Mouse (Mus musculus) gastrocnemius, postnatal 14 days (tissue): ENCODE measurements around the gene Cbx4. TPM values are rescaled to one million over a fixed set of nuclear protein-coding genes. Genes with fewer than 3 reads are reported as not detected.

Source experiments
- DNase-seq: peaks from one replicate; pipeline ENCODE4 v3.0.0; 2021; ENCODE audit warnings: mixed read lengths
- intact Hi-C: fragments of 180-260 bp; cut with DNase I; formaldehyde crosslinking; loops from one replicate; pipeline ENCODE4 v1.15.1; 2025; ENCODE audit warnings: low total_unique reads
- long read RNA-seq, 2 experiments: library from polyadenylated mRNA; stranded (forward); transcript quantifications; one replicate each; pipeline ENCODE4 v2.0.0; 2021
- total RNA-seq, 2 experiments: library from RNA; stranded (reverse); gene quantifications; 2 replicates each; pipeline ENCODE4 v1.2.3; 2021

The Cbx4 gene
- 1 to 10 TPM; 4.7 to 5.9 TPM for total RNA-seq
- long read RNA-seq, experiment 1, full-length matches to known transcripts, result 5 of 6 reads
- long read RNA-seq, experiment 1, partial matches to known transcripts, result 0 of 6 reads
- long read RNA-seq, experiment 1, other reads (novel, unspliced or antisense), result 1 of 6 reads
- long read RNA-seq, experiment 2, full-length matches to known transcripts, result 9 of 11 reads
- long read RNA-seq, experiment 2, partial matches to known transcripts, result 1 of 11 reads
- long read RNA-seq, experiment 2, other reads (novel, unspliced or antisense), result 1 of 11 reads

DNA sequence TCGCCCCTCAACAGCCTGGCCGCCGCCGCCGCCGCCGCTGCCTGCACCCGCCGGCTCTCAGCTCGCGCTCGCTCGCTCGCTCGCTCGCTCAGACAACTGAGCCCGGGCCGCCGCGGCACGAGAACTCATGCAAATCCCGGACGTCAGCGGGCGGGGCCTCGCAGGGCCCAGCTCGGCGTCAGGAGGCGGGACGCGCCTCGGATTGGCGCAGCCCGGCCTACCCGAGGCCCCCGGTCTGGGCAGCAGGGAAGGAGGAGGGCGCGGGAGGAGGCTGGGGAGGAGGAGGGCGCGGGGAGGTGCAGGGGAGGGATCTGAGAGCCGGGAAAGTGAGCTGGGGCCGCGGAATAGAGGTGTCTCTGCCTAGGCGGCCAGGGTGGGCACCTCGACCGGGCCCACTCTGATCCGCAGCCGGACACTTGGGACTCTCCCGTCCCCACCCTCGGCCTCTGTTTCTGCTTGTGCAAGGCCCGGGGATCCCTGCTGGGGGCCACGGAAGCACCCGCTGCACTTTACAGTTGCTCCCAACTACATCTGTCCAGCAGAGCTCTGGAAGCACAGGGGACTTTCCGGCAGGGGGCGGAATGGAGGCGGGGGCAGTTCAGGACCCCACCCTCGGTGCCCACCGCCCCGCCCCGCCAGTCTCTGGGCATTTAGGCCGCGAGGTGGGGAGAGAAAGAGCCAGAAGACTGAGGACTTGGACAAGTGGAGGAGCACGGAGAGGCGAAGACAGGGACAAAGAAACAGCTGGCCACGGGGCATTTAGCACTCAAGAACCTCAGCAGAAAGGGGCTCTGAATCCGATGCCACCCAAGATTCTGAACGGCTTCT lies at the start of gene Cbx4:
Cbx4 (minus strand) TSS at position 78 of the 828 bp plus-strand sequence.
- peak; percentile 95 for DNase-seq
- intact Hi-C loops, result loop anchor here (10.0 kb wide), 2 partner anchors 52 to 98 kb away; no protein-coding TSS in a partner anchor

DNA sequence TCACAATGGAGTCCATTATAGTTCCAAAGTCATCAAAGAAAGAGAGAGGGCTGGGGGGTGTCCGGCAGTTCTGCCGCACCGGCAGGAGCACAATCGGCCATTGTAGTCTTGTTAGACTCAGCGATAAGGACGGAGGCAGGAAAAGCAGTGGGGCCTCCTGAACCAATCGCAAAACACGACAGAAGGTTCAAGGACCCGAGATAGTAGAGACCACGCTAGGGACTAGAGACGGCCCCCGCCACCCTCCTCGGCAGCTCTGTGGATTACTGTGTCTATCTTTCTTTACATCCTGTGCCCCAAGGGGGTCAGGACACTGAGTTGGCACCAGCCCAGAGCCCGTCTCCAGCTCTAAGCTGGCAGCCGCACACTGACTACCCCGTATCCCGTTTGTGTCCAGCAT lies 48.6 kb upstream of the Cbx4 start:
- intact Hi-C loops, result no loop called here
- DNase-seq, result no peak

DNA sequence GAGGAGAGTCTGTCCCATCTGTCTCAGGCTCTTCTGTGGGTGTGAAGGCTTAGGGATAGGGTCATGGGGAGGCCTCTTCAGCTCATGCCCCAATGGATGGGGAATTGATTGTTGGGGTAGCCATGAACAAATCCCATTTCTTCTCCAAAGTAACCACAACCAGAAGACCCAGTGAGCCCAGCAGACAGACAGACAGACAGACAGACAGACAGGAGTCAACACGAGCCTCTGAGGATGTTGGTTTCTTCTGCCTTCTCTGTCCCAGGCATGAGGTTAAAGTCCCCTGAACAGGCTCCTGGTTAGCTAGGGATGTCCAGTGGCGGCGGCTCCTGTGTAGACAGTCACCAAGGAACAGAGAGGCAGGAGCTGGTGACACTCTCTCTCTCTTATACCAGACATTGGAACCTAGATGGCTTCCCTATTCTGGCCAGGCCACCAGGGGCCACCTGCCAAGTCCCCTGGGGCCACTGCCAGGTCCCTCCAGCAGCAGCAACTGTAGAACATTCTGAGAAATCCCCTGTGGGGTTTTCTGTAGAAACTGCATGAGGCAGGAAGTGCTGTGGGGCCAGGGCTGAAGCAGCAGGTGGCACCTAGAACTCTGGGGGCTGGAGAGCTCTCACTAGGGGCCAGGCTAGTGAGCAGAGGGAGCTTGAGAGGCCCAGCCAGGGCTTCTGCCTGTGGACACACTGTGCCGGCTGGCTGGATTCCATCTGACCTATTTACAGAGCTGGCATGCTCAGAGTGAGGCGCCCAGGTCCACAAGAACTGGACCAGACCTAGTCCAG lies 47.6 kb upstream of the Cbx4 start:
- peak; percentile 74 for DNase-seq
- intact Hi-C loops, result no loop called here

DNA sequence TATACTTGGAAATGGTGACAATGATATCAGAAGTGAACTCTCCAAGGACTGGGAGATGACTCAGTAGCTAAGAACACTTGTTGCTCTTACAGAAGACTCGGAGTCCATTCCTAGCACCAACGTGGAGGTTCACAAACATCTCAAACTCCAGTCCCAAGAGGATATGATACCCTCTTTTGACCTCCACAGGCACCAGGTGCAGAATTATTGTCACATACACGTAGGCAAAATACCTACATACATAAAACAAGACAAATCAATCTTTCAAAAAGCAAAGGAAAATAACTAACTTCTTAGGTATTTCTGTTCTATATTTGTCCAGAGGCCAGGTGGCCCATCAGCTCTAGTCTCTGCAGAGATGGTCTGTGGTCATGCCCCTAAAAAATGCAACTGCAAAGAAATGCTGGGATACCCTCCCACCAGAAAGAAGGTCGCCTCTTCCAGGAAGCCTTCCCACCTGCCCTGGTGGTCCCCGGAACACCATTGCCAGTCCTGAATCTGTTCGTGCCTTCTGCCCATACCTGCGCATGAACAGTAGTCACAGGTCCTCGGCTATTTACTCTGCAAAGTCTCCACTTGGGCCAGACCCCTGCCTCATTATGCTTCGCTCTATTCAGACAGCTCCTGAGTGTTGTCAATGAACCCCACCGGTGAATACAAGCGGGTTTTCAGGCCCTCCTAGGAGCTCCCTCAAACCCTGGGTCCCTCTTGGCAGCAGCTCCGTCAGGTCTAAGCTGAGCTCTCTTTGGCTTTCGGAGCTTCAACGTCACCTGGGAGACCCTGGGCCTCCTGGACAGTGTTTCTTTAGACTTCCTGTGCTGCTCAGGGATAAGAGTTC lies 46.4 kb upstream of the Cbx4 start:
- intact Hi-C loops, result no loop called here
- no peak for DNase-seq

DNA sequence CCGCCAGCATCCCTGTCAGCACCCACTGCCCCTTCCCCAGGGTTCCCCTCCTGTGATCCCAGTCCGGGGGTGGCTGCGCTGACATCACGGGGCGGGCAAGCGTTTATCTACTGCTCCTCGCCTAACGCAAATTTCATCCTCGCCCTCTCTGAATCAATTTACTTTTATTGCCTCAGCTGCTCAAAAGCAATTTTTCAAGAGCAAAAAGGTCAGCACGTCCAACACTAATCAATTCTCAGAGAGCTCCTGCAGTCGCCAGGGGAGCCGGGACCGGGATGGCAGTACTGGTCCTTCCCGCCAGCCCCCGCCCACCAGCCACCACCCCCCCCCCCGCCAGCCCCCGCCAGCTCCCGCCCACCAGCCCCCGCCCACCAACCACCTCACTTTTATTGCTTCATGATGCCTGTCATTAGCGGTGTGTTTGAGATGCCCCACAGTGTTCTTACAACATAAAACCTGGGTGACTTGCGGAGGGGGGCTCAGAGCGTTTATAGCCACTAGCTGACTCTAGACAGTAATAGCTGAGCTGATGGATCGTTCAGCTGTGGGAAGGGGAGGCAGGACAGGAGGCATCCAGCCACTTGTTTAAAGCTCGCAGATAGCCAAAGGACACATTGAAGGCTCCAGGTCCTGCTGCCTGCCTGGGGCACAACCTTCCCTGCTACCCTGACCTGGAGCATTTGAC lies 44.2 kb upstream of the Cbx4 start:
- no peak for DNase-seq
- intact Hi-C loops, result no loop called here

DNA sequence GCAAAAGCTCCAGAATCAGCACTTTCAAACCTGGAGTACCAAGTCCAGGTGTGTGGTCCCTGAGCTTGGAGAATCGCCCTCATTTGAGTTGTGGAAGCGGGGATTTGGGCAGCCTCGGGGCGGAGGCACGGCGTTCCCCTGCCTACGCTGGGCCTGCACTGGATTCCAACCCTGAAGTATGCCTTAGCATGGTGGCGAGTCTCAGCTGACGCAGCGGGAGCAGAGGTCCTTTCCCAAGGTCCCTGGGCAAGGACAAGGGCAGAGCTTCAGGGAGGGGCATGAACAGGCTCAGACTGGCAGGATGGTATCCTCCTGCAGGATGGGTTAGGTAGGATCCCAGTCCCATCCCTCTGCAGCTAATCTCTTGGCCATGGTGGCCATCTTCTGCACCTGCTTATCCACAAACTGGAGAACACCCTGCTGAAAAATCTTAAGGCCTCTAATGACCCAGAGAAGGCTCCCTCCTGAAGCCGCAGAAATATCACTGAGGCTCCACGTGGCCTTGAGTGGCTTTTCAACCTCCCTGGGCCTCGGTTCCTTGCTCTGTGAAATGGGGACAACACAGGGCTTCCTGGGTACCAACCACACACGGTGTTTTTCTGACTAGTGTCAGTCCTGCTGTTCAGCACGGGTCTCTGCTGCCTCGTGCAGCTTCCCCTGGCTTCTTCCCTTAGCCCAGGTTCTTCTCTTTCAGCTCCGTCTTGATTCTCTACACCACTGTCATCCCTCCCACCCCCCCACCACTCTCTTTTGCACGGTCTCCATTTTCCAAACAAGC lies 43.4 kb upstream of the Cbx4 start:
- no peak for DNase-seq
- intact Hi-C loops, result no loop called here

DNA sequence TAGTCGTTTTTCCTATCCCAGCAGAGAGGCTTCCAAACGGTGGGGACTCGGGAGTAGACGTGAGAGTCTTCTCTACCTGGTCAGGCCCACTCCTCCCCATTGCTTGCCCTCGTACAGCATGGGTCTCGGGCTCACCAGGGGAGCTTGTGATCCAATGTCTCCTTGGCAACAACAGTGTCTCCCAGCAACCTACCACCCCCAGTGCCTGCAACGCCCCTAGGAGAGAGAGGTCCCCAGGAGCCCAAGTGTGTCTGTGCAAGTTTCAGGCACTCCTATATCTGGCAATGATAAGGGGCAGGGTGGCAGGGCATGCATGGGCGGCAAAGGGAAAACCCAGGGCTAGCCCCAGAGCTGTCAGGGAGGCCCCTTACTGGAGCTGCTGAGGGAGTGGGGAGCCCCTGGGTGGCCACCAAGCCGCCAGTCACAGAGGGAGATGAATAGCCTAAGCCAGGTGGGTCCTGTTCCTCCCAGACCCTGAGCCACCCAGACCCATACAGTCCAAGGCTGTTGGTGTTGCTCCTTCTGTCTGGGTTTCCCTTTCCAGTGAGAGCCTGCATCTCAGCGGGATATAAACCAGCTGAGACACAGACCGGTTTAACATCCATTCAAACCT lies 42.8 kb upstream of the Cbx4 start:
- no peak for DNase-seq
- intact Hi-C loops, result no loop called here

DNA sequence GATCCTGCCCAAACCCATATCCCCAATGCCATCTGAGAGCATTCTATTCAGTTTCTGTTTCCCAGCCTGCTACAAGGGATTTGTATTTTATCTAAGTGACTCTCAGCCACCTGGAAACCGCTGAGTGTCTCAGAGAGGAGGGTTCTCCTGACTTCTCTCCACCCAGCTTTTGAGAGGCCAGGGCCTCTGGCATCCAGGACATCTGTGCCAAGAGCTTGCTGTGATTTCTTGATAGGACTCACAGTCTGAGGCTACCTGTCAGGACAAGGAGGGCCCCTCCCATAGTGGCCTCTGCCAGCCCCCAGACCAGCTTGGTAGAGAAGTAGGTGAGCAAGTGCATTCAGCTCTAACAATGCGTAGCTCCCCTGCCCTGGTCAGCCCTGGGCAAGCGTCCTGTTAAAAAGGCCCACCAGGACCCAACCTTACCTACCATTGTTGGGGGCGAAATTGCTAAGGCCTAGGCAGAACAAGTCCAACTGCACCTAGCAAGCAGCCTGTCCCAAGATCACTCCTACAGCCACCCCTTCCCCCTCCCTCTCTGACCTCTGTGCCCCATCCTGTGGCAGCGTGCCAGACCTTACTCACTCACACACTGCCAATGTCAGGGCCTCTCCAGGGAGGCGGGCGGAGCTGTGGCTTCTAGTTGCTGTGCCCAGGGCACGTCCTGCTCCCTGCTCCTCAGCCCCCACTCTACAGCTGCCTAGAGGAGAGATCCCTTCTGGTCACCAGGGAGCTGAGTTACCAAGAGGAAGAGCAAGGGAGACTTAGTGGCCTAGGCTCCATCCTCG lies 41.9 kb upstream of the Cbx4 start:
- peak; percentile 76 for DNase-seq
- intact Hi-C loops, result no loop called here

DNA sequence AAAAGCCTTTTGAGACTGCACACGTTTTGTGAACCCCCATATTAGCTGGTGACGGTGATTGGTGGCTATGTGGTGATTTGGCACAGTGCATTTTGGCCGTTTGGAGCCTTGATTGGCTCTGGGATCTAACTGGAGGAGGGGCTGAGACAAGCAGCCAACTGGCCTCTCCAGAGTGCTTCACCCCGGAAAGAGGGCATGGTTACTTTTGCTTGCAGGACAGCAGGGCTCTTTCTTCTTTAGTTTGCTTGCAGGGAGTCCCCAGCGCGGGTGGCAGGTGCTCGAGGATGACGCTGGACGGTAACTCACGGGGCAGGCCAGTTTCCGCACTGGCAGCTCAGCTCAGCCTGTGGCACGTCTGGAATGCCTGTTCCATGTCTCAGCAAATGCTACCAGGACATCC lies 41.1 kb upstream of the Cbx4 start:
- no peak for DNase-seq
- intact Hi-C loops, result no loop called here

DNA sequence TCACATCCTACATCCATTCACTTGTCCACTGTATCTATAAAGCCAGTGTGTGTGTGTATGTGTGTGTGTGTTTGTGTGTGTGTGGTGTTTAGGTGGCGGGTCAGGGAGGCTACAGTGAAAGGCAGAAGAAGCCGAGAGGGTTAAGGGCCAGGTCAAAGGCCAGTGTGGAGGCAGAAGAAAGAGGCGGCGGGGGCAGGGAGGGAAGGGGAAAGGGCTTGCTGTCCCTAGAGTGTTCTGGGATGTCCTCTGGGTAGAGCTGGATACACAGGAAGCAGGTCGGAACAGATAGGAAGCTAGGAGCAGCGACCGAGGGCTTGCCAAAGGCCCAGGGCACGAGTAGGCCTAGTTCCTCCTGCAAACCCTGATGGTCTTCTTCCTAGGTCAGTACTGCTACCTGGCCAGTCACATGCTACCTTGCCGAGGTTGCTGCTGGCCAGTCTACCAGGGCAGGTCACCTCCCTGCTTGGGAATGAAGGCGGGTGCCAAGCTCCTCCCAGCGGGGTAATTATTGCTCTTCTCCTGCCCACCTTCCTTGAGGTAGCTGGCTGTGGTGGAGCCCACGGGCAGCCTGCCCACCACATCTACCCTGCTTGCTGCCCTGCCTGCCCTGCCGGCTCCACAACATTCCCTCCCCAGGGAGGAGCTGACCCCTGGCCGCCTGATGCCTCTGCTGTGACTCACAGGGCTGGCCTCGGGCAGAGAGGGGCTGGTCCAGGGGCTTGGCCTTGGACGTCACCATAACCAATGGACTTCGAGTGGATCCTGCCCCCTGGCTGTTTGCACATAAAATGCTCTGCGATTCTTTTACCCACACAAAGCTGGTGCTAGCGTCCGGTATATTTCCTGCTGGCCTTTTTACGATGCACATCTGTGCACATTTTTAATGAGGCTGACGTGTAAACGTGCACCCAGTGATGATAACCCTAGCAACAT lies 40.2 kb upstream of the Cbx4 start:
- intact Hi-C loops, result no loop called here
- peak; percentile 90 for DNase-seq

DNA sequence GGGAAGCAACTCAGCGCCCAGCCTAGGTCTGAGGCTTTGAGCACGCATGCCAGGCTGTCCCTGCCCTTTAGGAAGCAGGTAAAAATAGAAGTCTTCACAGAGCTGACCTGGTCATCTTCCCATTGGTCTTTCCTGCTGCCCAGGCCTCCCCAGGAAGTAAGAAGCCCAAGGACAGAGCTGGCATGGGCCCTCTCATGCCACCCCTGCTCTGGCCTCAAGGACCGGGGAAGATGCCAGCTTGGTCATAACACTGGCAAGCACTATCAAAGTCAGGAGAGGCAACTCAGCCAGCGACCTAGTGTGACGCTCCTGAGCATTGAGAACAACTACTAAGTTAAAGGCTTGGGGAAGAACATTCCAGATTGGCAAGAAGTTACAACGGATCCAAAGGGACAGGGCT lies 38.5 kb upstream of the Cbx4 start:
- DNase-seq, result peak; percentile 63
- intact Hi-C loops, result no loop called here

DNA sequence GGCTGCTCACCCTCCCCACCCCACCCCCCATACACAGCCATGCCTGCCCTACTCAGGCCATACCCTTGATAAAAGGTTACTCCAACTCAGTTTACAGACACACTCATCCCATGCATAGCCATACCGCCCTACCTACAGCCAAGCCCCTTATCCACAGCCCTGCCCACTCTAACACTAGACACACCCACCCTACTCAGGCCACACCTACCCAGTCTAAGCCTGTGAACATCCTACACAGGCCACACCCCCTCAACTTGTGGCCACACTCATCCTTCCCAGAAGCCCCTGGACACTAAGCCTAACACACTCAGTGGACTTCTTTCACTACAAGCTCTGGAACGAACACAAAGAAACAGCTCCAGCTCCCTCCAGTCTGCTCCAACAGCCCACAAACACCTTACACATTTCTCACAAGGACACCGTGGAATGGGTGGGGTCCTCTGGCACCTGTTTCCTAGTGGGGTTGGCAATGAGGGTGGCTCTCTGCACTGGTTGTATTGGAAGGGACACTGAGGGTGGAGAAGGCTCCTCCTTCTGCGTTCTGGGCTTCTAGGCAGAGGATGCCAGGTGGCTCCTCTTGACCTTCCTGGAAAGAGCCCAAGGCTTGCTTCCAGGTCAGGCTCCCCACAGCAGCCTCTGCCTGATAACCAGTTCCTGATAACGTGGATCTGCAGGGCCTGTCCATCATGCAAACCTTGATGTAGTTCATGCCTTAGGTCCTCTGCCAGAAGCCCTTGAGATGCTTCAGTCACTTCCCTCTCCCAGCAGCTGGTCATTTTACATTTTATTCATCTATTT lies 37.7 kb upstream of the Cbx4 start:
- no peak for DNase-seq
- intact Hi-C loops, result no loop called here

DNA sequence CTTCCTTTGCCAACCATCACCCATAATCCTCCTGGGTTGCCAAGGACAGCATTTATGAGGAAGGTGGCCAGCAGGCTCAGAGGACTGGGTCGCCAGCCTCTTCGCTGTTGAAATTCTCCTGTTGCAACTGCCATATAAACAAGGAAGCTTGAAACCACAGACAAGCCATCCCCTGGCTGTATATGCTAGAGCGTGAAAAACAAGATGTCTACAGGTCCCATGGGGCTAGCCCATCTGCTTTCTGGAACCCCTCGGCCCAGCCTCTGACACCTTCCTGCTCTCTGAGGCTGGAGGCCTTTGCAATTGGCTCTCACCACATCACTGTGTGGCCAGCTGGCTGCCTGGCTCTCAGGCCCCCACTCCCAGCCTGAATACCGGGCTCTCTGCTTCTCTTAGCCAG lies 36.4 kb upstream of the Cbx4 start:
- intact Hi-C loops, result no loop called here
- no peak for DNase-seq

DNA sequence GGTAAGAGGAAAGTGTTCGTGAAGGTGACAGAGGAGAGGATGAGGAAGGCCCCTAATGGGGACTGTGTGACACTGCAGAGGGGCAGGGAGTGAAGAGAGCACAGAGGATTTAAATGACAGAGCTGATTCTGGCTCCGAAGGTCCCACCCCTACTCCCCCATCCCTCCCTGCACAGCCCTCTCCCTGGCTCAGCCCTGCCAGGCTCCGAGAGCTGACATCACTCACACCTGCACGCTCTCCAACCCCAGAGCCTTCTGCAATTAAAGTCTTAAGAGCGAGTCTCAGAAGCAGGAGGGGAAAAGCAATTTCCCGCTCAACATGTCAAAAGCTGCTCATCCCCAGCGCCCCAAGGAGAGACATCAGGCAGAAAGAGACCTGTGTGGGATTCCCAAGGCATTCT lies 32.9 kb upstream of the Cbx4 start:
- no peak for DNase-seq
- intact Hi-C loops, result no loop called here

DNA sequence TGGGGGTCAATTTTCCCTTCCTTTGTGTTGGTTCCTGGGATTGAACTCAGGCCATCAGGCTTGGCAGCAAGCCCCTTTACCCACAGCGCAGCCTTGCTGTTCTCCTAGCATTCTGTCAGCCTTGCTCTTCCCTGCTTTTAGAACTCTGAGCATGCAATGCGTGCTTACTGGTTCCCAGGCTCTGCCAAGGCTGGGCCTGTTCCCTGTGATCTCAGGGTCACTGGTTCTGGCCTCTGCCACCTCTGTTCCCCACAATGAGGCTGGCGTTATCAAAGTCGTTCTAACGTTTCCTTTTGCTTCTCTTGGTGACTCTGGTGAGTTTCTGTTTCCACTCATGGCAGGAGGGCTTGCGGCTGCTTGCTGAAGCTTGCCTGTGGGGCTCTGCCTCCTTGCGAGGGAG lies 31.9 kb upstream of the Cbx4 start:
- intact Hi-C loops, result no loop called here
- no peak for DNase-seq
